Mouse (Mus musculus) erythroblast, embryonic 14.5 days (primary cell): ENCODE results near the gene Ptprd.

ENCODE experiments used
- GATA1 ChIP-seq: IDR thresholded peaks from 2 replicates; pipeline ENCODE4 v1.6.1; 2012; ENCODE audit warnings: low read length, inconsistent platforms, mixed read lengths
- TAL1 ChIP-seq: IDR thresholded peaks from 3 replicates; pipeline ENCODE4 v1.6.1; 2012; ENCODE audit warnings: low read length, inconsistent platforms, mixed read lengths

DNA sequence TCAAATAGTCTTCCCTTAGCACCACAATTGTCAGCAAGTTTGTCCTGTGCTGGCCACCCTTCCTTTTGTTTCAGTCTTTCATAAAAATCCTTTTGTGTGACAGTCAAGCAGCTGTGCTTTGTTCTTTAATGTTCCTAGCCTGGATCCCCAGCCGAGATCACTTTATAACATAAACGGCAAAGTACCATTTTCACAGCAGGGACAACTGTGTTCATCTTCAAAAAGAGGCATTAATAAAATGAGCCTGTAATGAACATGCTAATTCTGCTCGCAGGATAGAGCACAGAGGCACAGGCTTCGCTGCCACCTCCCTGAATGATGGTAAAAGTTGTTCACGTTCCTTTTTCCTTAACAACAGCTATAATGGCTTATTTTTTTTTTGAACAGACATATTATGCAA lies 1972.7 kb downstream of the Ptprd start:
- TF ChIP-seq GATA1 (no peak), TAL1 (no peak)
